Mouse (Mus musculus): ENCODE measurements around the gene Wdr92. TPM values are rescaled to one million over a fixed set of nuclear protein-coding genes. Genes with fewer than 3 reads are reported as not detected.
A peak's percentile ranks its signal among the peaks of the same experiment; 100 is the strongest.
"Not testable (repeated sequence)": the region's sequence is repeated elsewhere in the genome, so short reads cannot be mapped to it uniquely, and the experiment has no call there.

The Wdr92 gene
- polyA plus RNA-seq, 1 experiment from 2014 or later, result 19.4 TPM

- no peak overlapping the region for H3K4me2 ChIP-seq (ENCODE audit: low read length)
- no peak overlapping the region for H3K4me3 ChIP-seq (ENCODE audit: low read depth, low read length)
- no peak overlapping the region for H3K27ac ChIP-seq (ENCODE audit: low read length)
- no peaks in the 10 kb centered on the region for H3K9me3 ChIP-seq (replicated peaks; ENCODE audit: control insufficient read depth, low read length, poor library complexity, severe bottlenecking)
- H3K27me3 ChIP-seq (ENCODE audit: control insufficient read depth, insufficient read depth, low read depth, low read length), result no peaks in the 10 kb centered on the region
- no peak overlapping the region for H3K9ac ChIP-seq (ENCODE audit: low read depth, low read length)
- H3K36me3 ChIP-seq (ENCODE audit: control insufficient read depth, insufficient read depth, low read length), result peaks cover 10% of the 10 kb centered on the region
- H3K4me1 ChIP-seq (ENCODE audit: control insufficient read depth, insufficient read depth, low read length), result no peaks in the 10 kb centered on the region
- 97% methylated on average over 8 of the region's 8 CpGs for WGBS
- ATAC-seq, result no peak
Observed at GRCm38 (mm10) chr11:17221126-17221525, 39.2 kb downstream of the Wdr92 start.

- H3K27ac ChIP-seq (ENCODE audit: low read length), result no peak overlapping the region
- H3K9me3 ChIP-seq (replicated peaks; ENCODE audit: control insufficient read depth, low read length, poor library complexity, severe bottlenecking), result no peaks in the 10 kb centered on the region
- H3K4me1 ChIP-seq (ENCODE audit: control insufficient read depth, insufficient read depth, low read length), result no peaks in the 10 kb centered on the region
- H3K4me2 ChIP-seq (ENCODE audit: low read length), result no peak overlapping the region
- WGBS, result 90% methylated on average over 5 of the region's 5 CpGs
- no peaks in the 10 kb centered on the region for H3K27me3 ChIP-seq (ENCODE audit: control insufficient read depth, insufficient read depth, low read depth, low read length)
- peaks cover 24% of the 10 kb centered on the region for H3K36me3 ChIP-seq (ENCODE audit: control insufficient read depth, insufficient read depth, low read length)
- no peak overlapping the region for H3K9ac ChIP-seq (ENCODE audit: low read depth, low read length)
- no peak overlapping the region for H3K4me3 ChIP-seq (ENCODE audit: low read depth, low read length)
- ATAC-seq, result no peak
Observed at GRCm38 (mm10) chr11:17232792-17233191, 50.9 kb downstream of the Wdr92 start.

GRCm38 (mm10) chr11:17236449-17237037, 54.6 kb downstream of the Wdr92 start:
- H3K9ac ChIP-seq (ENCODE audit: low read depth, low read length), result no peak overlapping the region
- no peak overlapping the region for H3K27ac ChIP-seq (ENCODE audit: low read length)
- no peaks in the 10 kb centered on the region for H3K9me3 ChIP-seq (replicated peaks; ENCODE audit: control insufficient read depth, low read length, poor library complexity, severe bottlenecking)
- 87% methylated on average over 5 of the region's 5 CpGs for WGBS
- no peak for ATAC-seq
- H3K36me3 ChIP-seq (ENCODE audit: control insufficient read depth, insufficient read depth, low read length), result peaks cover 16% of the 10 kb centered on the region
- no peaks in the 10 kb centered on the region for H3K27me3 ChIP-seq (ENCODE audit: control insufficient read depth, insufficient read depth, low read depth, low read length)
- no peak overlapping the region for H3K4me3 ChIP-seq (ENCODE audit: low read depth, low read length)
- H3K4me2 ChIP-seq (ENCODE audit: low read length), result no peak overlapping the region
- no peaks in the 10 kb centered on the region for H3K4me1 ChIP-seq (ENCODE audit: control insufficient read depth, insufficient read depth, low read length)

- not testable (repeated sequence) for H3K9ac ChIP-seq (ENCODE audit: low read depth, low read length); H3K27ac ChIP-seq (ENCODE audit: low read length); H3K4me1 ChIP-seq (ENCODE audit: control insufficient read depth, insufficient read depth, low read length); H3K36me3 ChIP-seq (ENCODE audit: control insufficient read depth, insufficient read depth, low read length); H3K4me3 ChIP-seq (ENCODE audit: low read depth, low read length); H3K27me3 ChIP-seq (ENCODE audit: control insufficient read depth, insufficient read depth, low read depth, low read length); H3K4me2 ChIP-seq (ENCODE audit: low read length); ATAC-seq; H3K9me3 ChIP-seq (replicated peaks; ENCODE audit: control insufficient read depth, low read length, poor library complexity, severe bottlenecking)
- WGBS, result 90% methylated on average over 5 of the region's 5 CpGs
Observed at GRCm38 (mm10) chr11:17238598-17238997, 56.7 kb downstream of the Wdr92 start.

GRCm38 (mm10) chr11:17248715-17249114, 66.8 kb downstream of the Wdr92 start:
- H3K36me3 ChIP-seq (ENCODE audit: control insufficient read depth, insufficient read depth, low read length), result no peaks in the 10 kb centered on the region
- H3K27me3 ChIP-seq (ENCODE audit: control insufficient read depth, insufficient read depth, low read depth, low read length), result no peaks in the 10 kb centered on the region
- H3K27ac ChIP-seq (ENCODE audit: low read length), result no peak overlapping the region
- no peak overlapping the region for H3K4me2 ChIP-seq (ENCODE audit: low read length)
- H3K4me3 ChIP-seq (ENCODE audit: low read depth, low read length), result no peak overlapping the region
- ATAC-seq, result no peak
- H3K4me1 ChIP-seq (ENCODE audit: control insufficient read depth, insufficient read depth, low read length), result no peaks in the 10 kb centered on the region
- H3K9ac ChIP-seq (ENCODE audit: low read depth, low read length), result no peak overlapping the region
- H3K9me3 ChIP-seq (replicated peaks; ENCODE audit: control insufficient read depth, low read length, poor library complexity, severe bottlenecking), result 0 out of 2 replicates have a peak, but pooled peaks cover 2% of the 10 kb centered on the region

- peak overlapping the region; percentile 87 for H3K4me2 ChIP-seq (ENCODE audit: low read length)
- H3K27me3 ChIP-seq (ENCODE audit: control insufficient read depth, insufficient read depth, low read depth, low read length), result no peaks in the 10 kb centered on the region
- H3K36me3 ChIP-seq (ENCODE audit: control insufficient read depth, insufficient read depth, low read length), result no peaks in the 10 kb centered on the region
- peak overlapping the region; percentile 91 for H3K27ac ChIP-seq (ENCODE audit: low read length)
- peak overlapping the region; percentile 93 for H3K9ac ChIP-seq (ENCODE audit: low read depth, low read length)
- WGBS, result 68% methylated on average over 8 of the region's 8 CpGs
- H3K4me1 ChIP-seq (ENCODE audit: control insufficient read depth, insufficient read depth, low read length), result peaks cover 16% of the 10 kb centered on the region
- peak; percentile 85 for ATAC-seq
- peak overlapping the region; percentile 86 for H3K4me3 ChIP-seq (ENCODE audit: low read depth, low read length)
- H3K9me3 ChIP-seq (replicated peaks; ENCODE audit: control insufficient read depth, low read length, poor library complexity, severe bottlenecking), result no peaks in the 10 kb centered on the region
Observed at GRCm38 (mm10) chr11:17256813-17257365, 75.0 kb downstream of the Wdr92 start.

- peak within 1 kb of the TSS; percentile 93 for H3K9ac ChIP-seq (ENCODE audit: low read depth, low read length)
- H3K4me3 ChIP-seq (ENCODE audit: low read depth, low read length), result peak within 1 kb of the TSS; percentile 86
- no peaks in the 10 kb centered on the region for H3K36me3 ChIP-seq (ENCODE audit: control insufficient read depth, insufficient read depth, low read length)
- no peaks in the 10 kb centered on the region for H3K9me3 ChIP-seq (replicated peaks; ENCODE audit: control insufficient read depth, low read length, poor library complexity, severe bottlenecking)
- H3K4me2 ChIP-seq (ENCODE audit: low read length), result peak within 1 kb of the TSS; percentile 87
- ATAC-seq, result peak; percentile 97
- peaks cover 16% of the 10 kb centered on the region for H3K4me1 ChIP-seq (ENCODE audit: control insufficient read depth, insufficient read depth, low read length)
- WGBS, result under 1% methylated on average over 33 of the region's 33 CpGs
- H3K27ac ChIP-seq (ENCODE audit: low read length), result peak within 1 kb of the TSS; percentile 91
- no peaks in the 10 kb centered on the region for H3K27me3 ChIP-seq (ENCODE audit: control insufficient read depth, insufficient read depth, low read depth, low read length)
Observed at GRCm38 (mm10) chr11:17257443-17257842, 75.5 kb downstream of the Wdr92 start, which contains the start of gene C1d. Gene C1d, plus strand, starts transcription at chr11:17257579.

GRCm38 (mm10) chr11:17257861-17258260, 76.0 kb downstream of the Wdr92 start:
- H3K36me3 ChIP-seq (ENCODE audit: control insufficient read depth, insufficient read depth, low read length), result no peaks in the 10 kb centered on the region
- WGBS, result 0% methylated on average over 17 of the region's 17 CpGs
- peak overlapping the region; percentile 87 for H3K4me2 ChIP-seq (ENCODE audit: low read length)
- peak; percentile 58 for ATAC-seq
- H3K9me3 ChIP-seq (replicated peaks; ENCODE audit: control insufficient read depth, low read length, poor library complexity, severe bottlenecking), result no peaks in the 10 kb centered on the region
- H3K4me3 ChIP-seq (ENCODE audit: low read depth, low read length), result peak overlapping the region; percentile 86
- peaks cover 16% of the 10 kb centered on the region for H3K4me1 ChIP-seq (ENCODE audit: control insufficient read depth, insufficient read depth, low read length)
- no peaks in the 10 kb centered on the region for H3K27me3 ChIP-seq (ENCODE audit: control insufficient read depth, insufficient read depth, low read depth, low read length)
- peak overlapping the region; percentile 93 for H3K9ac ChIP-seq (ENCODE audit: low read depth, low read length)
- peak overlapping the region; percentile 91 for H3K27ac ChIP-seq (ENCODE audit: low read length)

- Histone ChIP-seq H3K9ac (ENCODE audit: low read depth, low read length) (no peak overlapping the region), H3K4me2 (ENCODE audit: low read length) (no peak overlapping the region), H3K27me3 (ENCODE audit: control insufficient read depth, insufficient read depth, low read depth, low read length) (no peaks in the 10 kb centered on the region), H3K36me3 (ENCODE audit: control insufficient read depth, insufficient read depth, low read length) (peaks cover 4% of the 10 kb centered on the region; the same call in 1 of the 2 replicates), H3K4me3 (ENCODE audit: low read depth, low read length) (no peak overlapping the region), H3K27ac (ENCODE audit: low read length) (no peak overlapping the region), H3K4me1 (ENCODE audit: control insufficient read depth, insufficient read depth, low read length) (no peaks in the 10 kb centered on the region), H3K9me3 (replicated peaks; ENCODE audit: control insufficient read depth, low read length, poor library complexity, severe bottlenecking) (no peaks in the 10 kb centered on the region)
- ATAC-seq, result no peak
- WGBS, result 95% methylated on average over 4 of the region's 4 CpGs
Observed at GRCm38 (mm10) chr11:17267176-17267575, 85.3 kb downstream of the Wdr92 start.
